ENCODE assay signal across 26 mouse cellular contexts in the genomic region with DNA sequence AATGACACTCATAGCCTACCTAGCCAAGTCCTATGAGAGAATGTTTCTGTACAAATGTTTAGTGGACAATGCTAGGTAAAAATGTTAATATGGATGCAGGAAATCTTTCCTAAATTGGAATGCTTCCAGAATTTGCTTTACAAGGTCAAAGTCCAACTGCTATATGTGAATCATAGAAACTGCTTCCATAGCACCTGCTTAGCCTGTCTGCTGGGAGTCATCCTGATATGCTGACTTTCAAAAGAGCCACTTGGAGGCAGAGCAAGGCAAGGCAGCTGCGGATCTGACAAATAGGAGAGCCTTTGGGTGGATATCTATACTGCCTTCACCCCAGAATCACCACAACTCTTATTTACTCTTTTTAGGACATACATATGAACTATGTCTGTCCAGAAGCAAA. TPM values are rescaled to one million over a fixed set of nuclear protein-coding genes. Genes with fewer than 3 reads are reported as not detected.
DNase-seq lines count a peak whose midpoint lies in the region; ATAC-seq and TF ChIP-seq lines count a peak whose summit lies in the region.
"Had no signal": no experiment of that assay in that cellular context is flagged by ENCODE, and none has a peak within 500 bp of the region (broad histone marks: within the 10 kb centered on the region; RNA-seq: fewer than 3 reads in every experiment).

No protein-coding gene starts in this region.

- peak; percentile 70; the same call in 1 of the 2 replicates for ATAC-seq in intestine, embryonic 14.5 days (replicated peaks; ENCODE audit: low FRiP score, low TSS enrichment, low read depth)
- peak; percentile 92 for ATAC-seq in intestine, embryonic 16.5 days
- peak; percentile 77 for ATAC-seq in stomach, embryonic 16.5 days (ENCODE audit: insufficient read depth, low FRiP score)
- ATAC-seq in cerebellum, adult (ENCODE audit: insufficient number of reproducible peaks, low FRiP score, low TSS enrichment) = no peak
- ATAC-seq: activated CD4-positive, CD25-positive, alpha-beta regulatory T cell, adult 4 months; CD4-positive, CD25-positive, alpha-beta regulatory T cell, adult 4 months; forebrain, embryonic 13.5 days; forebrain, embryonic 16.5 days; Patski had no signal

- no peak overlapping the region for H3K4me3 ChIP-seq in intestine, embryonic 14.5 days (ENCODE audit: low read depth, low read length)
- H3K4me3 ChIP-seq in intestine, embryonic 16.5 days (ENCODE audit: low read length) = no peak overlapping the region
- H3K4me3 ChIP-seq in stomach, embryonic 16.5 days (replicated peaks; ENCODE audit: low read length) = no peak overlapping the region
- no peak overlapping the region for H3K4me3 ChIP-seq in lung, adult 2 months (replicated peaks; ENCODE audit: extremely low read depth, low read depth, low read length)
- H3K4me3 ChIP-seq: embryonic facial prominence, embryonic 10.5 days; embryonic facial prominence, embryonic 12.5 days; forebrain, embryonic 13.5 days had no signal

- no peak for TF ChIP-seq CTCF in lung, adult 2 months (IDR thresholded peaks at IDR 0.05; ENCODE audit: insufficient read depth, low read length)

- no peaks in the 10 kb centered on the region for H3K36me3 ChIP-seq in intestine, embryonic 14.5 days (ENCODE audit: control insufficient read depth, insufficient read depth, low read length)
- no peaks in the 10 kb centered on the region for H3K36me3 ChIP-seq in intestine, embryonic 16.5 days (ENCODE audit: control insufficient read depth, insufficient read depth, low read length)
- H3K36me3 ChIP-seq in stomach, embryonic 16.5 days (ENCODE audit: control insufficient read depth, insufficient read depth, low read length) = no peaks in the 10 kb centered on the region
- H3K36me3 ChIP-seq: embryonic facial prominence, embryonic 10.5 days; embryonic facial prominence, embryonic 12.5 days; G1E had no signal

- no peak overlapping the region for H3K27ac ChIP-seq in intestine, embryonic 14.5 days (ENCODE audit: low read depth)
- no peak overlapping the region for H3K27ac ChIP-seq in intestine, embryonic 16.5 days (ENCODE audit: low read length)
- no peak overlapping the region for H3K27ac ChIP-seq in stomach, embryonic 16.5 days (ENCODE audit: low read length)
- H3K27ac ChIP-seq: embryonic facial prominence, embryonic 10.5 days; embryonic facial prominence, embryonic 12.5 days; forebrain, embryonic 13.5 days had no signal

- H3K9me3 ChIP-seq in intestine, embryonic 14.5 days (ENCODE audit: control insufficient read depth, low read length) = no peaks in the 10 kb centered on the region
- H3K9me3 ChIP-seq in intestine, embryonic 16.5 days (ENCODE audit: control insufficient read depth, low read length) = no peaks in the 10 kb centered on the region
- no peaks in the 10 kb centered on the region for H3K9me3 ChIP-seq in stomach, embryonic 16.5 days (replicated peaks; ENCODE audit: control insufficient read depth, low read length)
- H3K9me3 ChIP-seq: embryonic facial prominence, embryonic 10.5 days; embryonic facial prominence, embryonic 12.5 days; forebrain, embryonic 13.5 days had no signal

- 71% methylated on average over 1 of the region's 1 CpGs for WGBS in intestine, embryonic 14.5 days
- WGBS in intestine, embryonic 16.5 days = 56% methylated on average over 1 of the region's 1 CpGs
- WGBS in large intestine, adult 2 months = 26% methylated on average over 1 of the region's 1 CpGs
- 60% methylated on average over 1 of the region's 1 CpGs for WGBS in stomach, embryonic 16.5 days
- 69% methylated on average over 1 of the region's 1 CpGs for WGBS in lung, adult 2 months

- H3K27me3 ChIP-seq in intestine, embryonic 14.5 days (replicated peaks; ENCODE audit: control insufficient read depth, insufficient read depth, low read length) = no peaks in the 10 kb centered on the region
- H3K27me3 ChIP-seq in intestine, embryonic 16.5 days (replicated peaks; ENCODE audit: control insufficient read depth, insufficient read depth, low read length) = no peaks in the 10 kb centered on the region
- no peaks in the 10 kb centered on the region for H3K27me3 ChIP-seq in stomach, embryonic 16.5 days (ENCODE audit: control insufficient read depth, insufficient read depth, low read length)
- H3K27me3 ChIP-seq: CH12.LX; embryonic facial prominence, embryonic 12.5 days; forebrain, embryonic 13.5 days had no signal

- DNase-seq in intestine, embryonic 14.5 days (ENCODE audit: low spot score) = no peak
- DNase-seq in large intestine, adult 2 months (ENCODE audit: low read depth, low spot score) = peak; percentile 78
- no peak for DNase-seq in layer of hippocampus, adult 9-10 months (ENCODE audit: low spot score)
- no peak for DNase-seq in lung, adult 2 months
- no peak for DNase-seq in heart, postnatal 14 days
- DNase-seq: adrenal gland, adult 8-10 months; adrenal gland, postnatal 14 days; adrenal gland, postnatal 36 days; B cell, adult 2 months; cerebellum, adult 11 months; cerebellum, adult 18-20 months; cerebellum, adult 8-10 months; cerebellum, adult 9-11 months; cerebellum, postnatal 25 days had no signal

- intact Hi-C loops in heart, postnatal 14 days (cut with DNase I) = no loop called here

- no peaks in the 10 kb centered on the region for H3K4me1 ChIP-seq in intestine, embryonic 14.5 days (replicated peaks; ENCODE audit: control insufficient read depth, insufficient read depth, low read length)
- H3K4me1 ChIP-seq in intestine, embryonic 16.5 days (ENCODE audit: control insufficient read depth, insufficient read depth, low read length) = no peaks in the 10 kb centered on the region; the same call in 1 of the 2 replicates
- no peaks in the 10 kb centered on the region for H3K4me1 ChIP-seq in stomach, embryonic 16.5 days (ENCODE audit: control insufficient read depth, insufficient read depth, low read length)
- no peaks in the 10 kb centered on the region for H3K4me1 ChIP-seq in lung, adult 2 months (ENCODE audit: control insufficient read depth, insufficient read depth, low read length)
- H3K4me1 ChIP-seq: embryonic facial prominence, embryonic 10.5 days; embryonic facial prominence, embryonic 12.5 days; forebrain, embryonic 13.5 days had no signal

- no peak for TF ChIP-seq POLR2A in lung, adult 2 months (IDR thresholded peaks at IDR 0.05; ENCODE audit: borderline replicate concordance, extremely low read depth, low read depth, low read length)

- H3K4me2 ChIP-seq in intestine, embryonic 14.5 days (ENCODE audit: low read length) = no peak overlapping the region
- no peak overlapping the region for H3K4me2 ChIP-seq in intestine, embryonic 16.5 days (ENCODE audit: low read depth, low read length)
- H3K4me2 ChIP-seq in stomach, embryonic 16.5 days (ENCODE audit: low read depth, low read length) = no peak overlapping the region
- H3K4me2 ChIP-seq: embryonic facial prominence, embryonic 12.5 days; forebrain, embryonic 13.5 days had no signal

- H3K9ac ChIP-seq in intestine, embryonic 14.5 days (ENCODE audit: low read length) = no peak overlapping the region
- no peak overlapping the region for H3K9ac ChIP-seq in intestine, embryonic 16.5 days (ENCODE audit: low read depth, low read length)
- no peak overlapping the region for H3K9ac ChIP-seq in stomach, embryonic 16.5 days (ENCODE audit: low read length)
- H3K9ac ChIP-seq: embryonic facial prominence, embryonic 12.5 days; forebrain, embryonic 13.5 days had no signal

RNA-seq across cellular contexts. Expression of a gene that starts 14.5 kb away (rescaled TPM):
- 10.3 and 10.7 TPM in 2 replicates for polyA plus RNA-seq in intestine, embryonic 14.5 days (2014; fragmentation: Nextera tagmentation; extraction: Ambion mirVana)
- 48.0 and 59.1 TPM in 2 replicates for polyA plus RNA-seq in intestine, embryonic 16.5 days (2015; fragmentation: Nextera tagmentation; extraction: Ambion mirVana)
- 9.2 and 18.9 TPM in 2 replicates for polyA plus RNA-seq in large intestine, adult 2 months (2012; rRNA removed)
- polyA plus RNA-seq in stomach, embryonic 16.5 days (2015; fragmentation: Nextera tagmentation; extraction: Ambion mirVana) = 18.1 and 19.2 TPM in 2 replicates
- 3.0 and 3.8 TPM in 2 replicates for polyA plus RNA-seq in lung, adult 2 months (2012; rRNA removed)
- 1 to 10 TPM; 3.7 to 4.8 TPM for total RNA-seq in heart, postnatal 14 days (2021)
- total RNA-seq: CH12.LX had no signal
- polyA plus RNA-seq: activated CD4-positive, CD25-positive, alpha-beta regulatory T cell, adult 4 months; CD4-positive, CD25-positive, alpha-beta regulatory T cell, adult 4 months; G1E had no signal

RNA-seq across cellular contexts. Expression of a gene that starts 23.4 kb away (rescaled TPM):
- polyA plus RNA-seq in intestine, embryonic 14.5 days (2014; fragmentation: Nextera tagmentation; extraction: Ambion mirVana) = 2.9 and 4.1 TPM in 2 replicates
- polyA plus RNA-seq in intestine, embryonic 16.5 days (2015; fragmentation: Nextera tagmentation; extraction: Ambion mirVana) = 4.2 TPM in 2 replicates
- polyA plus RNA-seq in large intestine, adult 2 months (2012; rRNA removed) = 1.8 and 2.5 TPM in 2 replicates
- polyA plus RNA-seq in stomach, embryonic 16.5 days (2015; fragmentation: Nextera tagmentation; extraction: Ambion mirVana) = 6.4 and 6.9 TPM in 2 replicates
- polyA plus RNA-seq in lung, adult 2 months (2012; rRNA removed) = 5.0 and 7.2 TPM in 2 replicates
- 1 to 10 TPM in 1 of 2 experiments, under 1 TPM in 1; 0.68 to 1.3 TPM for total RNA-seq in heart, postnatal 14 days (2021)
- total RNA-seq: CH12.LX, G1E had no signal
- polyA plus RNA-seq: CD4-positive, CD25-positive, alpha-beta regulatory T cell, adult 4 months; G1E had no signal
